Mouse (Mus musculus): ENCODE data around the gene Tbk1.

The Tbk1 gene

GRCm38 (mm10) chr10:121591106-121591505 lies 4.5 kb upstream of the Tbk1 start:
- no peak for DNase-seq (ENCODE audit: low read depth, low spot score)

GRCm38 (mm10) chr10:121587371-121587840 lies 819 bp upstream of the Tbk1 start:
- DNase-seq (ENCODE audit: low read depth, low spot score): no peak

GRCm38 (mm10) chr10:121585791-121586642 lies 570 bp downstream of the Tbk1 start:
- DNase-seq (ENCODE audit: low read depth, low spot score): peak; percentile 44

- no peak for DNase-seq (ENCODE audit: low read depth, low spot score)
Observed at GRCm38 (mm10) chr10:121585056-121585790, 1.4 kb downstream of the Tbk1 start.

- DNase-seq (ENCODE audit: low read depth, low spot score): no peak
Observed at GRCm38 (mm10) chr10:121584033-121584432, 2.6 kb downstream of the Tbk1 start.

- DNase-seq (ENCODE audit: low read depth, low spot score): no peak
Observed at GRCm38 (mm10) chr10:121583016-121583415, 3.6 kb downstream of the Tbk1 start.

GRCm38 (mm10) chr10:121582287-121582686 lies 4.3 kb downstream of the Tbk1 start:
- DNase-seq (ENCODE audit: low read depth, low spot score): no peak

- DNase-seq (ENCODE audit: low read depth, low spot score): peak; percentile 14
Observed at GRCm38 (mm10) chr10:121581405-121581804, 5.2 kb downstream of the Tbk1 start.

- DNase-seq (ENCODE audit: low read depth, low spot score): no peak
Observed at GRCm38 (mm10) chr10:121580381-121580780, 6.2 kb downstream of the Tbk1 start.

GRCm38 (mm10) chr10:121576372-121576771 lies 10.2 kb downstream of the Tbk1 start:
- DNase-seq (ENCODE audit: low read depth, low spot score): no peak

- DNase-seq (ENCODE audit: low read depth, low spot score): no peak
Observed at GRCm38 (mm10) chr10:121571511-121572147, 15.0 kb downstream of the Tbk1 start.

GRCm38 (mm10) chr10:121571031-121571430 lies 15.6 kb downstream of the Tbk1 start:
- DNase-seq (ENCODE audit: low read depth, low spot score): no peak

- DNase-seq (ENCODE audit: low read depth, low spot score): no peak
Observed at GRCm38 (mm10) chr10:121569796-121570195, 16.8 kb downstream of the Tbk1 start.

GRCm38 (mm10) chr10:121569001-121569589 lies 17.5 kb downstream of the Tbk1 start:
- peak; percentile 31 for DNase-seq (ENCODE audit: low read depth, low spot score)

- DNase-seq (ENCODE audit: low read depth, low spot score): no peak
Observed at GRCm38 (mm10) chr10:121568534-121568933, 18.1 kb downstream of the Tbk1 start.

GRCm38 (mm10) chr10:121568026-121568425 lies 18.6 kb downstream of the Tbk1 start:
- no peak for DNase-seq (ENCODE audit: low read depth, low spot score)

GRCm38 (mm10) chr10:121564447-121564846 lies 22.1 kb downstream of the Tbk1 start:
- DNase-seq (ENCODE audit: low read depth, low spot score): no peak

- no peak for DNase-seq (ENCODE audit: low read depth, low spot score)
Observed at GRCm38 (mm10) chr10:121558231-121558630, 28.4 kb downstream of the Tbk1 start.

GRCm38 (mm10) chr10:121556263-121556662 lies 30.3 kb downstream of the Tbk1 start:
- no peak for DNase-seq (ENCODE audit: low read depth, low spot score)

- DNase-seq (ENCODE audit: low read depth, low spot score): no peak
Observed at GRCm38 (mm10) chr10:121550334-121550733, 36.3 kb downstream of the Tbk1 start.

- no peak for DNase-seq (ENCODE audit: low read depth, low spot score)
Observed at GRCm38 (mm10) chr10:121549670-121550069, 36.9 kb downstream of the Tbk1 start.

- DNase-seq (ENCODE audit: low read depth, low spot score): no peak
Observed at GRCm38 (mm10) chr10:121547162-121547561, 39.4 kb downstream of the Tbk1 start.

All from mesoderm, embryonic 11.5 days (tissue).